Mouse (Mus musculus) CD4-positive, CD25-positive, alpha-beta regulatory T cell, adult 2 months (primary cell): ENCODE data around the gene Slc25a35.
"Not testable (repeated sequence)": the region's sequence is repeated elsewhere in the genome, so short reads cannot be mapped to it uniquely, and the experiment has no call there.

ENCODE experiments used
- DNase-seq: peaks from one replicate; pipeline ENCODE4 v3.0.0-alpha.2; 2012; ENCODE audit warnings: low read depth, low spot score

The Slc25a35 gene

GRCm38 (mm10) chr11:68961596-68961995 is 6.3 kb upstream of the Slc25a35 start:
- DNase-seq: no peak

- not testable (repeated sequence) for DNase-seq
These were observed 5.8 kb upstream of the Slc25a35 start for GRCm38 (mm10) chr11:68962159-68962558.

GRCm38 (mm10) chr11:68963405-68963804 is 4.5 kb upstream of the Slc25a35 start:
- DNase-seq: no peak

GRCm38 (mm10) chr11:68965050-68965449 is 2.9 kb upstream of the Slc25a35 start:
- no peak for DNase-seq

GRCm38 (mm10) chr11:68965845-68966244 is 2.1 kb upstream of the Slc25a35 start:
- DNase-seq: peak; percentile 89

GRCm38 (mm10) chr11:68966554-68966953 is 1.4 kb upstream of the Slc25a35 start:
- DNase-seq: no peak

GRCm38 (mm10) chr11:68968752-68969151 is 821 bp downstream of the Slc25a35 start:
- no peak for DNase-seq

GRCm38 (mm10) chr11:68970232-68970631 is 2.3 kb downstream of the Slc25a35 start:
- DNase-seq: no peak

GRCm38 (mm10) chr11:68973250-68974058 is 5.5 kb downstream of the Slc25a35 start:
- peak; percentile 83 for DNase-seq

GRCm38 (mm10) chr11:68974059-68974450 is 6.1 kb downstream of the Slc25a35 start:
- DNase-seq: no peak

GRCm38 (mm10) chr11:68975085-68975484 is 7.2 kb downstream of the Slc25a35 start, which contains the start of gene Rangrf:
Gene Rangrf (minus strand): TSS chr11:68975185.
- DNase-seq: no peak

GRCm38 (mm10) chr11:68975601-68976000 is 7.7 kb downstream of the Slc25a35 start:
- DNase-seq: no peak

- no peak for DNase-seq
These were observed 11.4 kb downstream of the Slc25a35 start for GRCm38 (mm10) chr11:68979320-68979733.

- DNase-seq: no peak
These were observed 13.0 kb downstream of the Slc25a35 start for GRCm38 (mm10) chr11:68980919-68981318.

GRCm38 (mm10) chr11:68982639-68983369 is 14.9 kb downstream of the Slc25a35 start:
- peak; percentile 82 for DNase-seq

GRCm38 (mm10) chr11:68987365-68987882 is 19.5 kb downstream of the Slc25a35 start:
- no peak for DNase-seq

GRCm38 (mm10) chr11:68988341-68988740 is 20.4 kb downstream of the Slc25a35 start:
- no peak for DNase-seq

GRCm38 (mm10) chr11:68993122-68993521 is 25.2 kb downstream of the Slc25a35 start:
- no peak for DNase-seq

- DNase-seq: peak; percentile 25
These were observed 26.4 kb downstream of the Slc25a35 start for GRCm38 (mm10) chr11:68994377-68994776.

- DNase-seq: no peak
These were observed 29.1 kb downstream of the Slc25a35 start for GRCm38 (mm10) chr11:68997080-68997479.

- DNase-seq: not testable (repeated sequence)
These were observed 34.9 kb downstream of the Slc25a35 start for GRCm38 (mm10) chr11:69002782-69003181.

- DNase-seq: no peak
These were observed 35.7 kb downstream of the Slc25a35 start for GRCm38 (mm10) chr11:69003592-69003991.
